Mouse (Mus musculus) forebrain, postnatal 0 days (tissue): ENCODE results near the gene Rnf128. TPM values are rescaled to one million over a fixed set of nuclear protein-coding genes. Genes with fewer than 3 reads are reported as not detected.
"Not testable (repeated sequence)": the region's sequence is repeated elsewhere in the genome, so short reads cannot be mapped to it uniquely, and the experiment has no call there.

Experiments
- ATAC-seq: fragments of 200-750 bp; cut with Nextera tagmentation; 2 replicates; pipeline ENCODE4 v1.8.0; 2017; ENCODE audit warnings: mild to moderate bottlenecking, moderate library complexity
- DNase-seq: peaks from one replicate; pipeline ENCODE4 v3.0.0-alpha.2; 2015
- H3K27ac ChIP-seq: fragments of 300-500 bp; sonication (generic); 2 replicates; pipeline ENCODE4 v1.5.1; 2014; ENCODE audit warnings: low read depth, mild to moderate bottlenecking, antibody characterized with exemption, low read length, moderate library complexity, mixed read lengths
- H3K27me3 ChIP-seq: fragments of 300-500 bp; sonication (generic); 2 replicates; pipeline ENCODE4 v1.6.1; 2014; ENCODE audit warnings: mild to moderate bottlenecking, low read length, mixed read lengths; ENCODE audit not compliant: insufficient read depth
- H3K36me3 ChIP-seq: fragments of 300-500 bp; sonication (generic); 2 replicates; pipeline ENCODE4 v1.6.1; 2014; ENCODE audit warnings: mild to moderate bottlenecking, moderate library complexity; ENCODE audit not compliant: insufficient read depth
- H3K4me1 ChIP-seq: fragments of 300-500 bp; sonication (generic); 2 replicates; pipeline ENCODE4 v1.6.1; 2014; ENCODE audit warnings: antibody characterized with exemption; ENCODE audit not compliant: insufficient read depth
- H3K4me2 ChIP-seq: fragments of 300-500 bp; sonication (generic); 2 replicates; pipeline ENCODE4 v1.6.1; 2014; ENCODE audit warnings: low read depth, mild to moderate bottlenecking, moderate library complexity
- H3K4me3 ChIP-seq: fragments of 300-500 bp; sonication (generic); 2 replicates; pipeline ENCODE4 v1.5.1; 2014; ENCODE audit warnings: low read depth, low read length, mixed read lengths
- H3K9ac ChIP-seq: fragments of 300-500 bp; sonication (generic); 2 replicates; pipeline ENCODE4 v1.6.1; 2014; ENCODE audit warnings: mild to moderate bottlenecking
- H3K9me3 ChIP-seq: fragments of 300-500 bp; sonication (generic); 2 replicates; pipeline ENCODE4 v1.6.1; 2016; ENCODE audit warnings: low read length
- CTCF ChIP-seq: sonication (generic); IDR thresholded peaks from 2 replicates; pipeline ENCODE4 v1.5.1; 2016; ENCODE audit warnings: antibody characterized with exemption, control low read depth, low read depth
- WGBS: fragments of 180-500 bp; shearing (Covaris S2); extraction: QIAGEN DNeasy Blood & Tissue Kit; methylation state at CpG from one replicate; pipeline ENCODE4 v1.1.7; 2014; 5-methylcytosine and 5-hydroxymethylcytosine counted together
- polyA plus RNA-seq: library from polyadenylated mRNA; unstranded; fragments of >200 nt; fragmentation: Nextera tagmentation; extraction: Ambion mirVana; gene quantifications from 2 replicates; pipeline ENCODE4 v1.2.1, GENCODE M21; 2015
- total RNA-seq: library from RNA; depleted of rRNA; stranded (reverse); fragments of >200 nt; gene quantifications from 2 replicates; pipeline ENCODE4 v1.2.3, GENCODE M21; 2014

Gene Rnf128
- total and polyA plus RNA-seq, 2 experiments from 2014 or later, result 6.6 to 7.2 TPM

DNA sequence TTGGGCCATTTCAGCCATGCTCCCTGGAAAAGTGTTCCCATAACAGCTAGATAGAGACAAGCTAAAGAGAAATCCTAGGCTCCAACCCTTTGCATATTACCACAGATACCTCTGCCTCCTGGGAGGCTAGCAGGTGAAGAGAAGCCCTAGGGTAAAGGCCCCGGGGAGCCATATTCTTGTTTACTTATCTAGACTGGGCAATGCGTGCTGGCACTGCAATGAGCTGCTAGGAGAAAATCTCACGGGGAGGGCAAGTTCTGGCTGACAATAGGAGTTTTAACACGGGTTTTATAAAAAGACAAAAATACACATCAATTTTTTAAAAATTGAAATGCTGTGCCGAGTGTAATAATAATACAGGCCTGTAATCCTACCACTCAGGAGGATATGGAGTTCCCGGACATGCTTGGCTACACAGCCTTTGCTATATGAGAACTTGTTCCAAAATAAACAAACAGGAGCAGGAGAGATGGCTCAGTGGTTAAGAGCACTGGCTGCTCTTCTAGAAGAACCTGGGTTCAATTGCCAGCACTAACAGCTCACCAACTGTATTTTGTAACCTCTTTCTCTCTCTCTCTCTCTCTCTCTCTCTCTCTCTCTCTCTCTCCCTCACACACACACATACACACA, 15.6 kb downstream of the Rnf128 start:
- no peaks in the 10 kb centered on the region for H3K4me1 ChIP-seq
- TF ChIP-seq CTCF, result no peak
- no peak overlapping the region for H3K27ac ChIP-seq
- WGBS, result 77% methylated on average over 6 of the region's 6 CpGs
- no peaks in the 10 kb centered on the region for H3K36me3 ChIP-seq
- no peaks in the 10 kb centered on the region for H3K27me3 ChIP-seq
- H3K4me2 ChIP-seq, result no peak overlapping the region
- no peak overlapping the region for H3K4me3 ChIP-seq
- no peaks in the 10 kb centered on the region for H3K9me3 ChIP-seq
- no peak overlapping the region for H3K9ac ChIP-seq
- no peak for ATAC-seq
- no peak for DNase-seq

DNA sequence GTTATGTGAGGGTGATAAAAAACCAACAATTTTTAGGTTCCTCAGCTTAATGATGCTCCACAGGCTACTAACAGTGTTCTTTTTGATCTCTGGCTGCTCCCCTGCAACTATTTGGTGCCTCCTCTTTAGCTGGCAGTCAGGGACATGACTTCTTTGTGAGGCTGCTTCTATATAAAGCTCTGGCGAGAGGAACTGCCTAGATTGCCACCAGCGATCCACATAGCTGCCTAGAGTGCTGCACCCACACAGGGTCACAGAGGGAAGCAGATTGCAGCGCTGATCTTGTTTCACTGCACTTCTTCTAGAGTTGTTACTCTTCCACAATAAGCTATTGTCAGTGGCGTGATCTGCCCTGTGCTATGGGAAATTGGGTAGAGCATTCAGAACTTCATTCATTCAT, 20.5 kb downstream of the Rnf128 start:
- no peak for ATAC-seq
- 41% methylated on average over 4 of the region's 4 CpGs for WGBS
- DNase-seq, result no peak

DNA sequence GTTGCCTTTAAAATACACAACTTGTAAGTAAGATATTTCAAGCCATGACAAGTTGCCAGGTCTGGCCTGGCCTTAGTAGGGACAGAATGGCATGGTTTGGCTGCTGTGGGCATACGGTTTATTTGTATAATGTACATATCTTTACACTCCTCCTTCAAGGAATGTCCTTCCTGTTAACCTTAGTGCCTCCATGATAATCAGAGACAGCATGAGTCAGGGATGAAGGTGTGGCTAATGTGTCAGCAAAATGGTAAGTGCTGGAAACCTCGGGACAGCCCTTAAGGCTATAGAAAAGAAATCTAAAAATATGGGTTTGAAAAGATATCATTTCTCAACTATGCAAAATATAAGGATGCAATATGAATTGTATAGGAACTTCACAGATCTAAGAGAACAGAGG, 23.6 kb downstream of the Rnf128 start:
- H3K9me3 ChIP-seq, H3K9ac ChIP-seq, ATAC-seq, H3K4me1 ChIP-seq, H3K27ac ChIP-seq, H3K4me2 ChIP-seq, H3K27me3 ChIP-seq, DNase-seq, H3K4me3 ChIP-seq, H3K36me3 ChIP-seq: not testable (repeated sequence)
- WGBS, result 83% methylated on average over 2 of the region's 2 CpGs

More for the DNA sequence above, 20.5 kb downstream of the Rnf128 start:
- no peak overlapping the region for H3K4me3 ChIP-seq
- H3K9me3 ChIP-seq, result no peaks in the 10 kb centered on the region
- H3K4me2 ChIP-seq, result no peak overlapping the region
- no peaks in the 10 kb centered on the region for H3K27me3 ChIP-seq
- no peak for TF ChIP-seq CTCF
- H3K36me3 ChIP-seq, result no peaks in the 10 kb centered on the region
- no peaks in the 10 kb centered on the region for H3K4me1 ChIP-seq
- no peak overlapping the region for H3K9ac ChIP-seq
- H3K27ac ChIP-seq, result no peak overlapping the region

DNA sequence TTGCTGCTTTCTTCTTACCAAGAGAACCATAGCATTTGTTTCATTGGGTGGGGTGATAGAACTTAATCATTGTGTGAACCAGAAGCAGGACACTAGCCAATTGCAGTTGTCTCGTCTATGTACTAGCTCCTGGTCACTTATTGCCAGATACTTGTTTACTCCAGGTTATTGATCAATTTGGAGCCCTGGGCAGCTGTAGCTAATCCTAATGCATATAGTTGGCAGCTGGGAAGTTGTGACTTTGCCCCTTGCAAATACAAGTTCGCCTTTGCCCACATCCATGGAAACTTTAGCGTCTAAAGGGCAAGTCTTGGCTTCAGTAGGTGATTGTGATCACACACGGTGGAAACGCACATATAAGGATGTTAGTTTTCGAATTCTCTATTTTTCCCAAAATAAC, 33.3 kb downstream of the Rnf128 start:
- no peak overlapping the region for H3K4me3 ChIP-seq
- DNase-seq (no peak), ATAC-seq (no peak)
- no peaks in the 10 kb centered on the region for H3K4me1 ChIP-seq
- H3K4me2 ChIP-seq, result no peak overlapping the region
- H3K27me3 ChIP-seq, result no peaks in the 10 kb centered on the region; the same call in 1 of the 2 replicates
- H3K9ac ChIP-seq, result no peak overlapping the region
- no peak overlapping the region for H3K27ac ChIP-seq
- WGBS, result 85% methylated on average over 6 of the region's 6 CpGs
- no peak for TF ChIP-seq CTCF
- H3K36me3 ChIP-seq, result no peaks in the 10 kb centered on the region
- H3K9me3 ChIP-seq, result no peaks in the 10 kb centered on the region

DNA sequence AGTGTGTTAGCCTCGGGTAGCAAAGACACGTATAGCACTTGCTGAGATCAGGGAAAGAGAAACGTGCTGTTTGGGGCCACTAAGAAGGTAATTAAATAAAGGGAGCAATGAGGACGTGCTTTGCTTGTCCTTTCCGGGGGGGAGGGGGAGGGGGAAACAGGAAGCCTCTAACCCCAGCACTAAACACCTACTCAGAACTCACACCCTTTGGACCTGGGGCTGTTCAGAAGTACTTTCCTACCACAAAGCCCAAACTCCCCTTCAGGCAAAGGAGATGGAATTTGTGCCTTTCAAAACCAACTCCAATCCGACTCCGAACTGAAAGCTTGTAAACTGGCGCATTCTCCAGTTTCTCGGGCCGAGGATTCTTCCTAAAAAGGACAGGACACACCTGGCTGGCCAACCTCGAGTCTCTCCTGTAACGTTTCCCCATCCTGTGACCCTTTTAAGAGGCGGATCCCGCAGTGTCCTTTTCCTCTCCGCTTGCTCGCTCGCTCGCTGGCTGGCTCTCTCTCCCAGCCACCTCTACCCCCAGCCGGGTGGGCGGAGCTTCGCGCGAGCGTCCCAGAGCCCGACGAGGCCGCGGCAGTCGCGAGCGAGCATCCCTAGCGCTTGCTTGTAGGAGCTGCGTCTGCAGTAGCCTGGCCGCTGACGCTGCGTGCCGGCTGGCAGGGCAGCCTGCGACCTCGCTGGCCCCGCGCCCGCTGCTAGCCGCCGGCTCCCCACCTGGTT, 47.1 kb downstream of the Rnf128 start:
- ATAC-seq, result peak; percentile 98
- H3K27ac ChIP-seq, result no peak overlapping the region

DNA sequence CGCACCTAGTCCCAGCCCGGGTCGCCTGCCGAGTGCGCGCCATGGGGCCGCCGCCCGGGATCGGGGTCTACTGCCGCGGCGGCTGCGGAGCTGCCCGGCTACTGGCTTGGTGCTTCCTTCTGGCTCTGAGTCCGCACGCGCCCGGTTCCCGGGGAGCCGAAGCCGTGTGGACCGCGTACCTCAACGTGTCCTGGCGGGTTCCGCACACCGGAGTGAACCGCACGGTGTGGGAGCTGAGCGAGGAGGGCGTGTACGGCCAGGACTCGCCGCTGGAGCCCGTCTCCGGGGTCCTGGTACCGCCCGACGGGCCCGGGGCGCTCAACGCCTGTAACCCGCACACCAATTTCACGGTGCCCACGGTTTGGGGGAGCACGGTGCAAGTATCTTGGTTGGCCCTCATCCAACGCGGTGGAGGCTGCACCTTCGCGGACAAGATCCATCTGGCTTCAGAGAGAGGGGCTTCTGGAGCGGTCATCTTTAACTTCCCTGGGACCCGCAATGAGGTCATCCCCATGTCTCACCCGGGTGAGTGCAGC, 47.7 kb downstream of the Rnf128 start:
- Histone ChIP-seq H3K9me3 (no peaks in the 10 kb centered on the region), H3K4me1 (no peaks in the 10 kb centered on the region), H3K9ac (peak overlapping the region; percentile 57), H3K4me3 (peak overlapping the region; percentile 54), H3K27ac (no peak overlapping the region), H3K4me2 (peak overlapping the region; percentile 64), H3K36me3 (no peaks in the 10 kb centered on the region), H3K27me3 (no peaks in the 10 kb centered on the region)
- DNase-seq, result no peak
- WGBS, result 28% methylated on average over 54 of the region's 54 CpGs
- ATAC-seq, result peak; percentile 75
- TF ChIP-seq CTCF, result no peak

More for the DNA sequence above, 47.1 kb downstream of the Rnf128 start:
- Histone ChIP-seq H3K9ac (peak overlapping the region; percentile 57), H3K4me3 (peak overlapping the region; percentile 54), H3K4me2 (peak overlapping the region; percentile 64), H3K36me3 (no peaks in the 10 kb centered on the region), H3K4me1 (no peaks in the 10 kb centered on the region), H3K9me3 (no peaks in the 10 kb centered on the region), H3K27me3 (no peaks in the 10 kb centered on the region)
- 0 out of 2 replicates have a peak, but pooled peaks have one; percentile 15 for TF ChIP-seq CTCF
- WGBS, result 21% methylated on average over 42 of the region's 44 CpGs
- DNase-seq, result peak; percentile 76

DNA sequence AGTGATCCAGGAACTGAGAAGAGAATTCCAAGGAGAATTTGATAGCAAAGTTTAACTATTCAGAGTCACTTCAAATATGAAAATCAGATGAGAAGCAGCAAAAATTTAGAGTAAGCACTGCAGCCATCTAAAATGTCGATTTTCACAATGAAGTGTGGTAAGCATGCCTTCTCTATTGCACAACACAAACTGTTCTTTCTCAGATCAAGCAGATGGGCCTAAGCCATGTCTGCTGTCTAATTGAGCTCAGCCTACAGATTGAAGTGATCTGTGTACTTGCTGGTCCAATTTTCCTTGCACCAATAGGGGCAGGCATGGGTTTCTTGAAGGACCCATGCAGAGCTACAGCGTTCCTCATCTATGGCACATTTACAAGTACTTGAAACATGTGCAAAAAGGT, 51.6 kb downstream of the Rnf128 start:
- ATAC-seq, result no peak
- Histone ChIP-seq H3K36me3 (no peaks in the 10 kb centered on the region), H3K4me2 (no peak overlapping the region), H3K9me3 (no peaks in the 10 kb centered on the region), H3K9ac (no peak overlapping the region), H3K27me3 (no peaks in the 10 kb centered on the region), H3K4me1 (no peaks in the 10 kb centered on the region), H3K4me3 (no peak overlapping the region), H3K27ac (no peak overlapping the region)
- WGBS, result 67% methylated on average over 2 of the region's 2 CpGs
- no peak for TF ChIP-seq CTCF
- DNase-seq, result no peak
